In genomic region chr10:41006634-41007033, GRCm38 (mm10) we compare ENCODE assay signal across 12 mouse cellular contexts.
DNase-seq lines count a peak whose midpoint lies in the region; ATAC-seq and TF ChIP-seq lines count a peak whose summit lies in the region.
"Had no signal": no experiment of that assay in that cellular context is flagged by ENCODE, and none has a peak within 500 bp of the region (broad histone marks: within the 10 kb centered on the region; RNA-seq: fewer than 3 reads in every experiment).

No protein-coding gene starts in this region.

- WGBS in large intestine, adult 2 months: 28% methylated on average over 9 of the region's 9 CpGs
- WGBS in forebrain, embryonic 14.5 days: 88% methylated on average over 9 of the region's 9 CpGs

- peak; percentile 40; the same call in 1 of the 2 replicates for ATAC-seq in G1E (ENCODE audit: extremely low read depth, insufficient number of reproducible peaks, low FRiP score, poor library complexity, severe bottlenecking)
- ATAC-seq in forebrain, embryonic 14.5 days: no peak
- ATAC-seq: activated CD4-positive, CD25-positive, alpha-beta regulatory T cell, adult 4 months had no signal

- no peak overlapping the region for H3K4me2 ChIP-seq in forebrain, embryonic 14.5 days (ENCODE audit: low read length)
- H3K4me2 ChIP-seq: limb, embryonic 12.5 days had no signal

- H3K27ac ChIP-seq in forebrain, embryonic 14.5 days (ENCODE audit: low read depth, low read length): no peak overlapping the region
- H3K27ac ChIP-seq: hindbrain, embryonic 10.5 days; limb, embryonic 12.5 days; macrophage had no signal

- peaks cover 3% of the 10 kb centered on the region; the same call in 1 of the 2 replicates for H3K27me3 ChIP-seq in G1E (ENCODE audit: insufficient read depth, low read length)
- no peaks in the 10 kb centered on the region for H3K27me3 ChIP-seq in forebrain, embryonic 14.5 days (replicated peaks; ENCODE audit: control insufficient read depth, insufficient read depth, low read length)
- H3K27me3 ChIP-seq: limb, embryonic 12.5 days had no signal

- peaks cover 6% of the 10 kb centered on the region for H3K4me1 ChIP-seq in G1E (ENCODE audit: insufficient read depth, low read depth, low read length)
- no peaks in the 10 kb centered on the region for H3K4me1 ChIP-seq in forebrain, embryonic 14.5 days (ENCODE audit: control insufficient read depth, insufficient read depth, low read length)
- H3K4me1 ChIP-seq: hindbrain, embryonic 10.5 days; limb, embryonic 12.5 days had no signal

- H3K36me3 ChIP-seq in G1E (replicated peaks): no peaks in the 10 kb centered on the region
- H3K36me3 ChIP-seq in forebrain, embryonic 14.5 days (ENCODE audit: control insufficient read depth, insufficient read depth, low read length): no peaks in the 10 kb centered on the region
- H3K36me3 ChIP-seq: hindbrain, embryonic 10.5 days; limb, embryonic 12.5 days had no signal

- no peaks in the 10 kb centered on the region for H3K9me3 ChIP-seq in G1E (replicated peaks)
- H3K9me3 ChIP-seq in forebrain, embryonic 14.5 days (replicated peaks; ENCODE audit: control insufficient read depth, low read length): no peaks in the 10 kb centered on the region
- H3K9me3 ChIP-seq: hindbrain, embryonic 10.5 days; limb, embryonic 12.5 days had no signal

- DNase-seq in G1E (ENCODE audit: low spot score) (no peak), ZHBTc4 (ENCODE audit: low read depth, low spot score) (peak; percentile 86)
- peak; percentile 94 for DNase-seq in large intestine, adult 2 months (ENCODE audit: low read depth, low spot score)
- peak; percentile 4 for DNase-seq in skeletal muscle tissue, adult 2 months (ENCODE audit: low read depth, low spot score)
- no peak for DNase-seq in thymus, postnatal 36 days
- no peak for DNase-seq in urinary bladder, postnatal 36 days (ENCODE audit: low spot score in 2 of 2)
- no peak for DNase-seq in forebrain, embryonic 14.5 days (ENCODE audit: low spot score)
- DNase-seq: heart, adult 18-20 months had no signal

- H3K9ac ChIP-seq in forebrain, embryonic 14.5 days (ENCODE audit: low read length): no peak overlapping the region
- H3K9ac ChIP-seq: limb, embryonic 12.5 days had no signal

- no peak overlapping the region for H3K4me3 ChIP-seq in G1E (ENCODE audit: low read depth, low read length)
- H3K4me3 ChIP-seq in forebrain, embryonic 14.5 days (ENCODE audit: low read depth, low read length): no peak overlapping the region
- H3K4me3 ChIP-seq: hindbrain, embryonic 10.5 days; limb, embryonic 12.5 days had no signal

- TF ChIP-seq CTCF in G1E (IDR thresholded peaks at IDR 0.05; ENCODE audit: low read depth, low read length): no peak

Comparison
In these comparisons a context has a peak if more than half of its experiments do, and no peak if none do; other contexts are left out.
1. DNase-seq: peak in ZHBTc4 (single experiment), large intestine, adult 2 months (single experiment) and skeletal muscle tissue, adult 2 months (single experiment); none in G1E (single experiment), thymus, postnatal 36 days (0 of 2), urinary bladder, postnatal 36 days (0 of 2) and forebrain, embryonic 14.5 days (single experiment).